Mouse (Mus musculus) G1E-ER4 (cell line): ENCODE data around the gene Thap4. TPM values are rescaled to one million over a fixed set of nuclear protein-coding genes. Genes with fewer than 3 reads are reported as not detected.

ENCODE experiments used
- GATA1 ChIP-seq: IDR thresholded peaks from one replicate; pipeline ENCODE4 v1.8.0; 2012; ENCODE audit warnings: low read length, inconsistent platforms
- polyA plus RNA-seq: library from polyadenylated mRNA; stranded (reverse); fragments of >175 nt; gene quantifications from 2 replicates; pipeline ENCODE4 v1.2.3, GENCODE M21; 2012

The Thap4 gene
- polyA plus RNA-seq: 75.6 and 93.4 TPM in 2 replicates

DNA sequence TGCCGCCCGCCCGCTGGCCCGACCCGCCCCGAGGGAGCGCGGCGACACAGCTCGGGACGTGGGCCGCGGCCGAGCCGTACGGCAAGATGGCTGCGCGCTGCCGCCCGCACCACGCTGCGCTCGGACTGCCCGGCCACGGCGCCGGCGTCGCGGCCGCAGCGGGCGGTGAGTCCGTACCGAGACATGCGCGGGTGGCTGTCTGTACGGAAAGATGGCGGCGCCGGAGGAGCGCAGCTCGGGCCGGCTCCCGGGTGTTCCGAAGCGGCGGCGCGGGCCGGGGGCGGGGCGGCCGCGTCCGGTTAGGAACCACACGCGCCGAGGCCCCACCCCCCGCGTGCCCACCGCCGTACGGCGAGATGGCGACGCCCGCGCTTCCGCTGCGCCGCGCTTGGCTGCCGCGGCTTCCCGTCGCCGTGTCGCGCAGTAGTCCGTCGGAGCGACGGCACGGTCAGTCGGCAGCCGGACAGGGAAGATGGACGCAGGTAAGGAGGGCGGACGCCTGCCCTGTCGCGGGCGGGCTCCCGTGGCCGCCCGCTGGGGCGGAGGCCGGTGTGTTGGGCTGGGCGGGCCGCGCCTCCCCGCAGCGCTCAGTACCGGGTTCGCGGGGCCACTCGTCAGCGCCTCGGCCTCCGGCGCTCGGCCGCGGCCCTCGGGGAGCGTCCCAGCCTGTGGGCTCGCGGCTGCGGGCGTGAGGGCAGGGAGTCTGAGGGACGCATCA, at the start of gene Thap4:
Gene Thap4 (minus strand): TSS at position 292 of the 718 bp plus-strand sequence.
- no peak for TF ChIP-seq GATA1

- no peak for TF ChIP-seq GATA1
Measured at GRCm38 (mm10) chr1:93803556-93804507, 49.2 kb upstream of the Thap4 start, which contains the start of gene Ing5. Ing5 (plus strand) TSS chr1:93803965.

- TF ChIP-seq GATA1: peak; percentile 35
Measured at GRCm38 (mm10) chr1:93802771-93803170, 48.1 kb upstream of the Thap4 start.

DNA sequence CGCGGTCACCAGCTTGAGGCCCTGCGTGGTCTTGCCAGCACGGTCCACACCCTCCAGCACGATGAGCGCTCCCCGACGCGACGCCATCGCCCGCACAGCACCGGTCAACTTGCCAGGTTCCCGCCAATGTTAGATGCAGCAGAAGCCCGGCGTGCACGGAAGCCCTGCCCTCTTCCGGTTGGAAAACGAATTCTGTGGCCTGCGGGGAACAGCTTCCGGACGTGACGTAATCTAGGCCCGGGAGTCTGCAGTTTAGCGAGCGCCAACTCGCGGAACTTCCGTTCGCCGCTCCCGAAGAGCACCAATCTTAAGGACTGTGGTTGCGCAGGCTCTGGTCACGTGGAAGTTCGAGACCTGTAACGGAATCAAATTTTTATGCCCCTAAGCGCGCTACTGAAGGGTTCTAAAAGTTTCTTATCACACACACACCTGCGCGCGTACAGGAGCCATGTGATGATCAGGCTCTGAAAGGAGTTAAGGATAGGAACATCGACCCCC, 47.1 kb upstream of the Thap4 start, which contains the start of gene Dtymk:
Gene Dtymk (minus strand): TSS at position 194 of the 498 bp plus-strand sequence.
- TF ChIP-seq GATA1: peak; percentile 32

GRCm38 (mm10) chr1:93800670-93801503, 46.2 kb upstream of the Thap4 start:
- TF ChIP-seq GATA1: no peak

DNA sequence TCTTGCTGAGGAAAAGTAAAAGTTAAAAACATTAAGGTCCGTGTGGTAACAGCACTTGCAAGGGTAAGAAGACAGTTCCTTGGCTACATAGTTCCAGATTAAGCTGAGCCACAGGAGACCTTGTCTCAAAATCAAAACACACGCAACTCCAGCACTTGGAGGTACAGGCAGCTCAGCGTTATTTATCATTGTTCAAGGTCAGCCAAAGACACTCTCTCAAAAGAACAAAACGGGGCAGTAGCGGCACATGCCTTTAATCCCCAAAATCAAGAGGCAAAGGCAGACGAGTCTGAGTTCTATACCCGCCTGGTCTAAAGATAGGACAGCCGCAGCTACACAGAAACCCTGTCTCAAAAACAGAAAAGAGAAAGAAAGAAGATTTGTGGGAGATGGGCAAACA, 41.2 kb upstream of the Thap4 start:
- no peak for TF ChIP-seq GATA1

DNA sequence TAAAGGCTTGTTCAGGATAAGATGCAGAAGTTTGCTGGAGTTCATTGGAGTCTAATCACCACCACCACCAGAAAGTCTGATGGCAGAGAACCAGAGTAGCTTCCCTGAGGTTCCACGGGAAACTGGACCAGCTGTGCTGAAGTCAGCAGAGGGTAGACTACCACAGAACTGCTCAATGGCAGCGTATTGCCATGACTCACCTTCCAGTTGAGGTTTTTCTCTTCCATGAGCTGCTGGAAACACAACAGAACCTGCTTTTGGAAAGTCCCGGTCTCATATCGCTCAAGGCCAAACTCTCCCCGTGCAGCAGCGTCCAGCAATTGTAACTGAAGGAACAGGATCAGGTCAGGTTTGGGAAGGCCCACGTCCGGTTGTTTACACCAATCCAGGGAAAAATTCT, 39.9 kb upstream of the Thap4 start:
- TF ChIP-seq GATA1: no peak

DNA sequence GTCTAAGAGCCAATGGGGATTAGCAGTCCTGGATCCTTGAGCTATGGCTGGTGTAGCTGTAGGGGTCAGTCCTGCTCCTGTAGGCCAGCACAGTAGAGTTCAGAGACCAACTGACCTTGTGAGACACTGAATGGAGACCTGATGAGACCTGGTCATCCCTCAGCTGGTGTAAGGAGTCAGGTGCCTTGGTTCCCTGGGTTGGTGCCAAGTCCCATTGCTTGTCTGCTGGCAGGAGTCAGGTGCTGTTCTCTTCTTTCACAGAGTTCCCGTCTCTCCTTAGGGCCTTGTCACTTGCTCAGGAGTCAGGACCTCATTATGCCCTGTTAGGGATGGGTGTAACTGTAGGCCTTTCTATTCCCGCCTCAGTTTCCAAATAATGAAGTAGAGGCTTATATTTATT, 32.2 kb upstream of the Thap4 start:
- TF ChIP-seq GATA1: no peak

GRCm38 (mm10) chr1:93776686-93777085, 22.0 kb upstream of the Thap4 start:
- TF ChIP-seq GATA1: no peak

GRCm38 (mm10) chr1:93769901-93770300, 15.2 kb upstream of the Thap4 start:
- TF ChIP-seq GATA1: no peak

DNA sequence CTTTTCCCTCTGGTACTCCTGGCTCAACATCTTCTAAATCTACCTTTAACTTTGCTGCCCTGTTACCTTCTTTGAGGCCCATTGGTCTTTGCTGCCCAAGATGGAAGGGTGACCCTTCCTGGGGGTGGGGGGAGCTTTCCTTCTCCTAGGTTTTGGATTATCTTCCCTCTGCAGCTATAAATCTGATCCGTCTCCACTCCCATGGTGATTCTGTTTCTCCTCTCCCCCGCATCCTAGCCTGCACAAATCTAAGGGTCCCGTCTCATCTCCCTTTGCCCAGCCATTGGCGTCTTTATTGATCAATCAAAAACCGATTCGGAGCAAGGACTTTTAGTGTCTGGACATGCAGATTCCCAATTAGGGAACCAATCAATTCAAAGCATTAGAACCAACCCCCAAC, 12.9 kb upstream of the Thap4 start:
- no peak for TF ChIP-seq GATA1

DNA sequence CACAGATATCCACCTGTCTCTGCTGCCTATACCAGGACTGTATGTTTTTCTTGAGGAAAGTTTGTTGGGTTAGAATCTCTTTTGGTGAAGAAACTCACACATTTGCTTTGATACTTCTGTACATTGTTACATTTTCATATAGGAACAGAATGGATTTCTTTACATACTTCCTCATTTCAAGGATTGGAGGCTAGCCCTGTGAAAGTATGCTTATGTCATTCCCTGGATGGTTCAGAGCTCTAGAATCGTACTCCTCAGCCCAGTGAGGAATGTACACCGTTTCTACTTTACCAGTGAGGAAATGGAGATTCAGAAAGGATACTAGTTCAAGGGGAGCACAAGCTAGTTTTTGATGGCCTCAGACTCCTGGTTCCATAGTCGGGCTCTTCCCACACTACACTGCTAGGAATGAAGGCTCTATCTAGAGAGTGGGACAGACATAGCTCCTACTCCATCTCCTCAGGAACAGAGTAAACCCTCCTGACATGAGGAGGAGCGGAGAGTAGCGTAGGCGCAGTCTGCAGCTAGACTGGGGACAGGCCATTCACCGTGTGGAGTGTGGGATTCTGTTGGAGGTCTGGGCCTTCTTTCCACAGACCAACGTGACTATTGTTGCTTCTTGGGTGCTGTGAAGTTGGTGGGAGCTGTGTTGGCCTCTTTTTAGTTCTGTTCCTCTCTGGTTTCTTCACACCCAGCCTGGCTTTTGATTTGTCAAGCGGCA, 10.4 kb upstream of the Thap4 start:
- TF ChIP-seq GATA1: no peak

DNA sequence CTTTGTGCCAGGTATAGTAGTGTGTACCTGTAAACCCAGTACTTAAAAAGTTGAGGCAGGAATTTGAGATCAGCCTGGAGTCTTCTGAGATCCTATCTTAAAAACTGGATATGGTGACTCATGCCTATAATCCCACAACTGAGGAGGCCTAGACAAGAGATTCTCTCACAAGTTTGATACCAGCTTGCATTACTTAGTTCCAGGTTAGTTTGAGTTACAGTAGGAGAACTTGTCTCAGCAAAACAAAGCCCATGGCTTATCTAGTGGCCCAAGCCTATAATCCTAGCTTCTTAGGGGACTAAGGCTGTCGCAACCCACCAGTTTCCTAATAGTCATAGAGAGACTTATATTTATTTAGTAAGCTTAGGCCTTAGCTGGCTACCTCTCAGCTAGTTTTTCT, 5.4 kb upstream of the Thap4 start:
- TF ChIP-seq GATA1: no peak

- TF ChIP-seq GATA1: peak; percentile 55
Measured at GRCm38 (mm10) chr1:93756154-93756553, 1.5 kb upstream of the Thap4 start.

DNA sequence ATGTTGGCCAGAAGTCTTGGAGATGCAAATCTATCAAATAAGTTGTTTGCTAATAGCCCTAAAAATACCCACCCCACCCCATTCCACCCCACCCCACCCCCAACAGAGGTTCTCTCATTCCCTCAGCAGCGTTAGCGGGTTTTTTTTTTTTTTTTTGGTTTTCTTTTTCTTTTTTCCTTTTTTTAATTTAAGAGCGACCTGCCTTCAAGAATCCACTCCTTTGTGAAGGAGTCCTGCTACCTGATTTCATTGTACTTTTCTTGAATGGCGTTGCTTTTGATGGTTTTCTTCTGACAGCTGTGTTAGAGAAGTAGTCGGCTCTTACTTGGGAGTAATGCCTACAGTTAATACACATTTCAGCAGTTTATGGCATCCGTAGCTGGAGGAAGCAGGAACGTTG, 954 bp upstream of the Thap4 start:
- no peak for TF ChIP-seq GATA1
